Mouse (Mus musculus): ENCODE measurements around the gene Rnaseh2a. TPM values are rescaled to one million over a fixed set of nuclear protein-coding genes. Genes with fewer than 3 reads are reported as not detected.
A peak's percentile ranks its signal among the peaks of the same experiment; 100 is the strongest.

Gene Rnaseh2a
- polyA plus RNA-seq, 1 experiment from 2014 or later, result 119 TPM

DNA sequence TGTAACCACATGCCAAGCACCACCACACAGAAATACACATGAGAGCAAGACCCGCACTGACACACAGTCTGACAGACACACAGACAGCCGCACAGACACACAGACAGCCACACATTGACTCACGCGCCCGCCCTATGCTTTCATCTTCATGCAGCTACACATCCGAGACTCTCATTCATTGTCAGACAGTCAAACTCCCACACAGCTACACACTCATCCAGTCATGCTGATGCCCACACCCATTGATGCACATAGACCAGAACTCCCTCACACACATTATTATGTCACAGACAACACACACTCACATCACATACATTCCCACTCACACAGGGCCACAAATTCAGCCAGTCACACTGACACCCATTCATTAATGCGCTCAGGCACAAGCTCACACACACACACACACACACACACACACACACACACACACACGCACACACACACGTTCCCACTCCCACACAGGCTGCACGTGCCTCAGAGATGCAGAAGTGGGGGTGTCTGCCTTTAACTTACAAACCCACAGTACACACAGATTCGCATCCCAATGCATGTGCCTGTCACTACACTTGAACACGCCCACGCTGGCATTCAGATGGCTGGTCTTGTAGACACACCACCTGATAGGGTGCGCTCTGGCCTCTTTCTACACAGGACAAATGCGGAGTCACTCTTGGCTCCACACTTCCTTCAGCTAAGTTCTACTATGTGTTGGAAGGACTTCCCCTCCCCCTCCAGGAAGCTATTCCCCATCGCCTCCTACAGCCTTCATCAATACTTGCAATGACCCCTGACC lies 35.6 kb downstream of the Rnaseh2a start:
- 79% methylated on average over 16 of the region's 16 CpGs for whole genome bisulfite sequencing

DNA sequence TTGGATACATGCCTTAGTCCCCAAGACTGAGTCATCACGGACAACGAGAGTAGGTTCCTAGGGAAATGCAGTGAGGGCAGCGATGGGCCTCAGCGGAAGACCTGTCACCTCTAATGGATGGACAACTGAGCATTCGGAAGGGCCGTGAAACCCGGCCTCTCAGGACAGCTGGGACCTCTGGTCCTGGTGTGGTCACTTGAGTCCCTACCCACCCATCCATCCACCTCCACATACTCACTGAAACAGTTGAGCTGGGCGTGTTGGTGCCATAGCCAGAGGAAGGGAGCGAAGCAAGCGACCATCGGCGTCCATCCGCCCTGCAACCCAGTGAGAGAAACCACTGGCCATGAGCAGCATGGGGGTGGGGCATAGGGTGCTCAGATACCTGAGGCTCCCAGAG lies 39.0 kb downstream of the Rnaseh2a start:
- Histone ChIP-seq H3K9me3 (no peaks in the 10 kb centered on the region), H3K36me3 (no peaks in the 10 kb centered on the region), H3K4me3 (no peak overlapping the region), H3K27me3 (ENCODE audit: insufficient read depth, poor library complexity, severe bottlenecking) (peaks cover 90% of the 10 kb centered on the region), H3K27ac (no peak overlapping the region), H3K4me1 (peaks cover 22% of the 10 kb centered on the region)
- WGBS, result 81% methylated on average over 13 of the region's 13 CpGs
- DNase-seq (ENCODE audit: low spot score), result no peak

More for the DNA sequence above, 35.6 kb downstream of the Rnaseh2a start:
- Histone ChIP-seq H3K27me3 (ENCODE audit: insufficient read depth, poor library complexity, severe bottlenecking) (peaks cover 95% of the 10 kb centered on the region), H3K27ac (no peak overlapping the region), H3K36me3 (no peaks in the 10 kb centered on the region), H3K9me3 (no peaks in the 10 kb centered on the region), H3K4me3 (no peak overlapping the region), H3K4me1 (peaks cover 27% of the 10 kb centered on the region)
- no peak for DNase-seq (ENCODE audit: low spot score)

DNA sequence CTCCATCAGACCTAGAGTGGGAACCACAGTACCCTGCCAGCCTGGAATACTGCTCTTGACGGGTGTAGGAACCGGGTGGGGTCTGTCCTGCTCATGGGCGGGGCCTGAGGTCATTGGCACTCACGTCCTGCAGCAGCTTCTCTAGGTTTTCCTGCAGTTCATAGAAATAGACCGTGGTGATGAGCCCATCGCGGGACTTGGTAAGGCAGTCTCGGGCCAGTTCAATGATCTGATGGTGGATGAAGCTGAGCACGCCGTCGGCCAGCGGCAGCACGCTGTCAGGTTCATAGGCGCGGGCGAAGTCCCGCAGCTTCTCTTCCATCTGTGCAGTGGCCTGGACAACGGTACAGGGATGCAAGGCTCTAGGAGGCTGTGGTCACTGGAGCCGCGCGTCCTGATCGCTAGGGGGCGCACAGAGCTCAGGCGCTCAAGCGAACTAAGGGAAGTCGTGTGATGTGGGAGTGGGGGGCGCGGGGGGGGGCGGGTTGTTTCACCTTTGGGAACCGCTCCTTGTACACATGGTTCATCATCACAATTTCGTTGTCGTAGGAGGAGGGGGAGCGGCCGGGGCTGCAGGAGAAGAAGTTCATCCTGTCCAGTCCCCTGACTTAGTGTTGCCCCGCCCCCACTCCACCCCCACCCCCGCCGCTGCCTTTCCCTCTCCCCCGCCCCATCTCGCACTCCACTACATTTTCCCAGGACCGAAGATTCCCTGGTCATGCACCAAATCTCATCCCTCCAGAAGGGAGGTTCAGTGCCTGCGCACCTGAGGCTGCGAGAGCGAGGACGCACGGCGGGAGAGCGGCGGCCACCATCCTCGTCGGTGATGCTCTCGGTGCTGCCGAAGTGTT lies 40.9 kb downstream of the Rnaseh2a start:
- H3K4me1 ChIP-seq, result peaks cover 13% of the 10 kb centered on the region
- H3K9me3 ChIP-seq, result no peaks in the 10 kb centered on the region
- no peaks in the 10 kb centered on the region for H3K36me3 ChIP-seq
- peak overlapping the region; percentile 52 for H3K4me3 ChIP-seq
- DNase-seq (ENCODE audit: low spot score), result no peak
- 6% methylated on average over 46 of the region's 52 CpGs for WGBS
- H3K27me3 ChIP-seq (ENCODE audit: insufficient read depth, poor library complexity, severe bottlenecking), result peaks cover 88% of the 10 kb centered on the region
- no peak overlapping the region for H3K27ac ChIP-seq

DNA sequence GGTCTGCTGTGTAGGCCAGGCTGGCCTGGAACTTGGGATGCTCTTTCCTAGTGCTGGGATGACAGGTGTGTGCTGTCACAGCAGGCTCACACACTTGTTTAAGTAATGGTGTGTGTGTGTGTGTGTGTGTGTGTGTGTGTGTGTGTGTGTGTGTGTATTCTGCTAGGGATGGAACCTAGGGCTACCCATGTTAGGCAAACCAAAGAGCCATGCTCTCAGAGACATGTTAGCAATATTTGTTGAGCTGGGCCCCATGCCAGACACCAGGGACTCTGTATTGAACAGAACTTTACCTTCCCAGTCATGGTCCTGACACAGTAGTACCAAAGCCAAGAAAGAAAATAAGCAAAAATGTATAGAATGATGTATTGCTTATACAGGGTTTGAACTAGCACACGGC lies 42.1 kb downstream of the Rnaseh2a start:
- Histone ChIP-seq H3K4me1 (peaks cover 13% of the 10 kb centered on the region), H3K9me3 (no peaks in the 10 kb centered on the region), H3K27ac (no peak overlapping the region), H3K27me3 (ENCODE audit: insufficient read depth, poor library complexity, severe bottlenecking) (peaks cover 85% of the 10 kb centered on the region), H3K4me3 (no peak overlapping the region), H3K36me3 (no peaks in the 10 kb centered on the region)
- WGBS, result 61% methylated on average over 1 of the region's 1 CpGs
- DNase-seq (ENCODE audit: low spot score), result no peak

DNA sequence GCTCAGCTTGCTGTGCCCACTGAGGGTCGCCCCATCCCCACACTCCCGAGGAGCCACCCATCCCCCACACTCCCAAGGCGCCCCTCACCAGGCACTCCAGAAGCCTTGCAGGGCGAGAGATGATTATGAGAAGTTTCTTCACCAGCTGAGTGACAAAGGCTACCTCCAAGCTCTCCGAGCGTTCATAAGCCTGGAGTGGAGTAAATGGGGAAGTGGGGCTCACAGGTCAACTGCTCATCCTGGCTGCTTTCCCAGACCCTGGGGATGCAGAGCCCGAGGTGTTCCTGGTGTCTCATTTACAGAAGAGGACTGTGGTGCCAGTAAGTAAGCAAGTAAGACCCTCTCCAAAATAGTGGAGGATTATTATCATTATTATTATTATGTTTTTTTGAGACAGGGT lies 44.0 kb downstream of the Rnaseh2a start:
- Histone ChIP-seq H3K36me3 (no peaks in the 10 kb centered on the region), H3K27ac (no peak overlapping the region), H3K27me3 (ENCODE audit: insufficient read depth, poor library complexity, severe bottlenecking) (peaks cover 70% of the 10 kb centered on the region), H3K4me1 (peaks cover 13% of the 10 kb centered on the region), H3K4me3 (no peak overlapping the region), H3K9me3 (no peaks in the 10 kb centered on the region)
- 64% methylated on average over 7 of the region's 7 CpGs for WGBS
- DNase-seq (ENCODE audit: low spot score), result no peak

DNA sequence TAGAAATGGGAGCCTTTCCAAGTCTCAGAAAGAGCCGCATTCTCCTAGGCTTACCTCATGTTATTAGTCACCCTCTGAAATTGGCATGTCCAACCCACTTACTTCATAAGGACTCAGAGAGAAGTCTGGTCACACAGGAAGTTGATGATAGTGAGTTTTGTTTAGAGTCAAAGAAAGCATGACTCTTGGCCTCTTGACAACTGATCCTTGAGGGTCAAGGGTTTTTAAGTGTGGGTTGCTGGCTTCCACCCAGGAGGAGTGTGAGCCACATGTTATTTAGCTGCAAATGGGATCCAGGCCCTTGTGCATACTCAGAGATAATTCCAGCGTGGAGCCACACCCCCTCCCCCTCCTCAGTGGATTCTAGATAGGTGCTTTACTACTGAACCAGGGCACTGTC lies 48.0 kb downstream of the Rnaseh2a start:
- 55% methylated on average over 2 of the region's 2 CpGs for WGBS
- H3K36me3 ChIP-seq, result no peaks in the 10 kb centered on the region
- H3K4me1 ChIP-seq, result no peaks in the 10 kb centered on the region

DNA sequence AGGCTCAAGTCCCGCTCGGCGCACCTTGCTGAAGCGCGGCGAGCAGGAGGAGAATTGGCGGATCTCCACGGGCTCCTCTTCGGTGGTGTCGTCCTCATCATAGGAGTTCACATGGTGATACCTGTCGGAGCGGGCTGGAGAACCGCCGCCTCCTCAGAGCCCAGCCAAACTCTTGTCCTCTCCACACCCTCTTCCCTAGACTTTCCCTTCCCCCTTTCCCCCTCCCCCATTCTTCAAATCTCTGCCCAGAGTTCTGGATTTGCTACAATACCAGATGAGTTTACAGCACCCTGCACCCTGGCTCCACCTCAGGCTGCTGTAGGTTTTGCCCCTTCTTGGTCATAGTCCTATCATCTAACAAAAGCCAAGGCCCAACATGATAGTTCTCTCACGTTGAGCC lies 50.9 kb downstream of the Rnaseh2a start:
- Histone ChIP-seq H3K27me3 (ENCODE audit: insufficient read depth, poor library complexity, severe bottlenecking) (peaks cover 77% of the 10 kb centered on the region), H3K4me1 (0 out of 2 replicates have a peak, but pooled peaks cover 1% of the 10 kb centered on the region)
- WGBS, result 81% methylated on average over 15 of the region's 15 CpGs

More for the DNA sequence above, 48.0 kb downstream of the Rnaseh2a start:
- Histone ChIP-seq H3K4me3 (no peak overlapping the region), H3K27me3 (ENCODE audit: insufficient read depth, poor library complexity, severe bottlenecking) (peaks cover 73% of the 10 kb centered on the region), H3K9me3 (no peaks in the 10 kb centered on the region), H3K27ac (no peak overlapping the region)
- no peak for DNase-seq (ENCODE audit: low spot score)

DNA sequence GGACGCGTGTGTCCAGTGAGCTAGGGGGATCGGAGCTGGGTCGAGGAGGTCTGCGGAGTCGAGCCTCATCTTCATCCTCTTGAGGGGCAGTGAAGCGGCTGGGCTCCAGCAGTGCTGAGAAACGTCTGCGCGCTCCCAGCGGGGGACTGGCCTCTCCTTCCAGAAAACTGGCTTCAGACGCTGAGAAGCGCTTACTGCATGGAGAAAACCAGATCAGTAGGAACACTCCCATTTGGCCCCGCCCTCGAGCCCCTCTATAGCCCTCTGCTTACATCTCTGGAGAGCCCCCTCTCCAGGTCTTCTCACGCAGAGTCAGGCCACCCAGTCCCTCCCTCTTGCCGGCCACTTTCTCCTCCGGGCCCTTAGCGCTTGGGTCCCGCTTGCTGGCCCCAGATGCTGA lies 51.8 kb downstream of the Rnaseh2a start:
- Histone ChIP-seq H3K27me3 (ENCODE audit: insufficient read depth, poor library complexity, severe bottlenecking) (peaks cover 82% of the 10 kb centered on the region), H3K27ac (no peak overlapping the region), H3K36me3 (no peaks in the 10 kb centered on the region), H3K4me1 (peaks cover 10% of the 10 kb centered on the region), H3K9me3 (no peaks in the 10 kb centered on the region), H3K4me3 (0 out of 2 replicates have a peak overlapping the region, but pooled peaks have one; percentile 18)
- 23% methylated on average over 20 of the region's 20 CpGs for WGBS
- peak; percentile 69 for DNase-seq (ENCODE audit: low spot score)

More for the DNA sequence above, 50.9 kb downstream of the Rnaseh2a start:
- Histone ChIP-seq H3K4me3 (no peak overlapping the region), H3K27ac (no peak overlapping the region), H3K36me3 (no peaks in the 10 kb centered on the region), H3K9me3 (no peaks in the 10 kb centered on the region)
- no peak for DNase-seq (ENCODE audit: low spot score)

DNA sequence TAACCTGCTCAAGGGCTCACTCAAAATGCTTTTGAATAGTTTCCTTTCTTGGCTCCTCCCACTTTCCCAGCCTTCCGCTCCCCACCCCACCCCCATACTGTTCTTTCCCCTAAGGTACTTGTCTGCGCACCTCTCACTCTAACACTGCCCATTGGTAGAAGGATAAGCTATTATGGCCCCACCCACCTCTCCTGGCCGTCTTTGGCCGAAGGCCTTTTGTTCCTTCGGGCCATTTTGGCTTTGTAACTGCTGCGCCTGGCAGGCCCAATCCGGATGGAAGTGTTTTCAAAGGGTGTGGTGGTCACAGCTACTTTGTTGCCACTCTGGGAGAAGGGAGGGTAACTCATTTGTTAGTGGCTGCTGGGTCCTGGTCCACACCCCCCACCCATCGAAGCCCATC lies 54.3 kb downstream of the Rnaseh2a start:
- H3K27me3 ChIP-seq (ENCODE audit: insufficient read depth, poor library complexity, severe bottlenecking), result peaks cover 99% of the 10 kb centered on the region
- H3K9me3 ChIP-seq, result no peaks in the 10 kb centered on the region
- H3K27ac ChIP-seq, result no peak overlapping the region
- H3K4me3 ChIP-seq, result no peak overlapping the region
- WGBS, result 81% methylated on average over 8 of the region's 8 CpGs
- peaks cover 15% of the 10 kb centered on the region for H3K4me1 ChIP-seq
- no peaks in the 10 kb centered on the region for H3K36me3 ChIP-seq
- no peak for DNase-seq (ENCODE audit: low spot score)

DNA sequence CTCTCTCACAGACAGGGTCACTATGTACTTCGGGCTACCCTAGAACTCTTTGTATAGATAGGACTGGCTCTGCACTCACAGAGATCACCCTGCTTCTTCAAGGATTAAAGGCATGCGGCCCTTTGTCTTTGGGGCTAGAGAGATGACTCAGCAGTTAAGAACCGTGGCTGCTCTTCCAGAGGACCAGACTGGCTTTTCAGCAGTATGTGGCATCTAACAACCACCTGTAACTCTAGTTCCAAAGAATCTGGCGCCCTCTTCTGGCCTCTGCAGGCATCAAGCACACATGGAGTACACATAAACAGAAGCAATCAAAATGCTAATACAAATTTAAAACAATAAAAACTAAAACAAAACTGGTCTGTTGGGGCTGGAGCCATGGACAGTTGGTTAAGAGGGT lies 55.6 kb downstream of the Rnaseh2a start:
- Histone ChIP-seq H3K4me1 (peaks cover 19% of the 10 kb centered on the region), H3K27ac (no peak overlapping the region; the same call in 1 of the 2 replicates), H3K36me3 (no peaks in the 10 kb centered on the region), H3K27me3 (ENCODE audit: insufficient read depth, poor library complexity, severe bottlenecking) (peaks cover 99% of the 10 kb centered on the region), H3K9me3 (no peaks in the 10 kb centered on the region), H3K4me3 (peak overlapping the region; percentile 64; the same call in 1 of the 2 replicates)
- 33% methylated on average over 4 of the region's 4 CpGs for WGBS
- DNase-seq (ENCODE audit: low spot score), result peak; percentile 76

DNA sequence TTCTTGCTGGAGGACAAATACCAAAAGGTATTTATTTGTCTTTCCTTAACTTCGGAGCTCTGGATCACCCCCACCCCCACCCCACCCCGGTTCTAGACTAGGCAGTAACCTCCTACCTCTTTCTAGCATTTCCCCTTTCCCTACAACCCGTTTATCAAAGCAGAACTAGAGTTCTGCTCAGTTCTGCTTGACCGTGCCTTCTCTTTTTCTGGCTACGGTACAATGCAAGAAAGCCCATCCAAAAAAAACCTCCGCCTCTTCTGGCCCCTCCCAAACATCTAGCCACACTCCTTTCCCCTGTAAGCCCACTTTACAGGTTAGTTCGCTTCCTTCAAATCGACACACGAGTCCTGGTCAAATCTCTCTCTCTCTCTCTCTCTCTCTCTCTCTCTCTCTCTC lies 56.1 kb downstream of the Rnaseh2a start:
- H3K27ac ChIP-seq, result peak overlapping the region; percentile 47
- peaks cover 99% of the 10 kb centered on the region for H3K27me3 ChIP-seq (ENCODE audit: insufficient read depth, poor library complexity, severe bottlenecking)
- no peak for DNase-seq (ENCODE audit: low spot score)
- peaks cover 23% of the 10 kb centered on the region for H3K4me1 ChIP-seq
- no peaks in the 10 kb centered on the region for H3K9me3 ChIP-seq
- H3K4me3 ChIP-seq, result peak overlapping the region; percentile 64
- WGBS, result 11% methylated on average over 9 of the region's 9 CpGs
- H3K36me3 ChIP-seq, result no peaks in the 10 kb centered on the region

DNA sequence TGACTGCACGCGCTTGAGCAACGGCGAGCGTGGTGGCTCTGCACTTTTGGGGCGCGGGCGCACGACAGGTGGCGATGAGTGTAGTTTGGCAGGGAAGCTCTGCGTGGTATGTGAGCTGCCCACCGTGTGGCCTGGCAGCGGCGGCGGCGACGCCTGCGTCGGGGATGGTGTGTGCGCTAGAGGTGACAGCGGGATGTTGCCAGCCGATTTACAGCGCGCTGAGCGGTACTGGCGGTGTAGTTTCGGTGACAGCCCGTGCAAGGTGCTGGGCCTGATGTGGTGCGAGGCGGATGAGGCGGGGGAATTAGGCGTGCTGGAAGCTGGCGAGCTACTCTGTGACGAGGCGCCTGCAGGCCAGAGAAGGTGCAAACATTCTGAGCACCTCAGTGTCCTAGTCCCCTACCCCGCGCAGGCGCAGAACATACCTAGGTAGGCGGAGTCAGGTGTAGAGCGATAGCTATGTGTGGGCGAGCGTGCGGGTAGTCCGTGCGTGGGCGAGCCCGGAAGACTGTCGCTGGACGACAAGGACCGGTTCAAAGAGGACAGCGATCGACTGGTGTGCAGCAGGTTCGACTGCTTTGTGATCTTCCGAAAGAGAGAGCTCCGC lies 56.6 kb downstream of the Rnaseh2a start:
- H3K4me1 ChIP-seq, result peaks cover 24% of the 10 kb centered on the region
- peaks cover 94% of the 10 kb centered on the region for H3K27me3 ChIP-seq (ENCODE audit: insufficient read depth, poor library complexity, severe bottlenecking)
- no peaks in the 10 kb centered on the region for H3K36me3 ChIP-seq
- H3K9me3 ChIP-seq, result no peaks in the 10 kb centered on the region
- peak; percentile 92 for DNase-seq (ENCODE audit: low spot score)
- WGBS, result 1% methylated on average over 55 of the region's 55 CpGs
- peak overlapping the region; percentile 47 for H3K27ac ChIP-seq
- peak overlapping the region; percentile 64 for H3K4me3 ChIP-seq

DNA sequence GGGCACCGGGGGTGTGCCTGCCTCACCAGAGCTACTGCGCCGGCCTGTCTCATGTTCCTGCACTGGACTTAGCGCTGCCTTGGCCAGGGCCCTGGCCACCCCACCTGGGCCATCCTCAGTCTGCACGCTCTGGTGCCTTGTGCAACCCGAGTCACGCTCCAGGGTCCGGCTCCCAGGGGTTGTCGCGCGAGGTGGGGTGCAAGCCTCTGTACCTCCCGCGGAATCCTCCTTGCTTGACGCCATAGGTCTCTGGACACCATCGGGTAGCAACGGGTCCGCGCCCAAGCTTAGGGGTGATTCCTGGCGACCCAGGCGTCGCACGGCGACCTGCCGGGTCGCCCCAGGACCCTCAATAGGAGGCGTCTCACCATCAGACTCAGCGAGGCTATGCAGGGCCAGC lies 57.2 kb downstream of the Rnaseh2a start:
- Histone ChIP-seq H3K27ac (no peak overlapping the region), H3K4me3 (peak overlapping the region; percentile 64), H3K9me3 (no peaks in the 10 kb centered on the region), H3K4me1 (peaks cover 24% of the 10 kb centered on the region), H3K36me3 (no peaks in the 10 kb centered on the region), H3K27me3 (ENCODE audit: insufficient read depth, poor library complexity, severe bottlenecking) (peaks cover 88% of the 10 kb centered on the region)
- peak; percentile 73 for DNase-seq (ENCODE audit: low spot score)
- WGBS, result 16% methylated on average over 27 of the region's 27 CpGs

Data from heart, embryonic 10.5 days (tissue).